Mouse (Mus musculus) embryonic facial prominence, embryonic 11.5 days (tissue): ENCODE data around the gene Mrpl48. TPM values are rescaled to one million over a fixed set of nuclear protein-coding genes. Genes with fewer than 3 reads are reported as not detected.

ENCODE experiments used
- ATAC-seq: fragments of 200-750 bp; cut with Nextera tagmentation; replicated peaks from 2 replicates; pipeline ENCODE4 v1.8.0; 2017; ENCODE audit warnings: low read depth; ENCODE audit not compliant: insufficient number of reproducible peaks, low FRiP score, low TSS enrichment
- DNase-seq: peaks from one replicate; pipeline ENCODE4 v3.0.0-alpha.2; 2015; ENCODE audit warnings: low spot score
- H3K27ac ChIP-seq: fragments of 300-500 bp; sonication (generic); replicated peaks from 2 replicates; pipeline ENCODE4 v1.5.1; 2014; ENCODE audit warnings: mild to moderate bottlenecking, low read depth, low read length, control low read depth
- H3K27me3 ChIP-seq: fragments of 300-500 bp; sonication (generic); 2 replicates; pipeline ENCODE4 v1.6.1; 2014; ENCODE audit warnings: mild to moderate bottlenecking, low read length, moderate library complexity, mixed read lengths; ENCODE audit not compliant: control insufficient read depth, insufficient read depth
- H3K36me3 ChIP-seq: fragments of 300-500 bp; sonication (generic); replicated peaks from 2 replicates; pipeline ENCODE4 v1.6.1; 2014; ENCODE audit warnings: low read depth, mild to moderate bottlenecking, low read length, moderate library complexity, mixed read lengths; ENCODE audit not compliant: control insufficient read depth, insufficient read depth
- H3K4me1 ChIP-seq: fragments of 300-500 bp; sonication (generic); 2 replicates; pipeline ENCODE4 v1.6.1; 2014; ENCODE audit warnings: low read length, mixed read lengths; ENCODE audit not compliant: control insufficient read depth, insufficient read depth
- H3K4me2 ChIP-seq: fragments of 300-500 bp; sonication (generic); 2 replicates; pipeline ENCODE4 v1.6.1; 2014; ENCODE audit warnings: low read depth, mild to moderate bottlenecking, control low read depth, low read length, moderate library complexity
- H3K4me3 ChIP-seq: fragments of 300-500 bp; sonication (generic); 2 replicates; pipeline ENCODE4 v1.5.1; 2014; ENCODE audit warnings: low read depth, low read length, control low read depth
- H3K9ac ChIP-seq: fragments of 300-500 bp; sonication (generic); replicated peaks from 2 replicates; pipeline ENCODE4 v1.6.1; 2014; ENCODE audit warnings: mild to moderate bottlenecking, control low read depth, low read length
- H3K9me3 ChIP-seq: fragments of 300-500 bp; sonication (generic); replicated peaks from 2 replicates; pipeline ENCODE4 v1.6.1; 2016; ENCODE audit warnings: mild to moderate bottlenecking, low read length, inconsistent platforms, mixed read lengths; ENCODE audit not compliant: control insufficient read depth
- WGBS: fragments of 180-500 bp; shearing (Covaris S2); extraction: QIAGEN DNeasy Blood & Tissue Kit; methylation state at CpG from one replicate; pipeline ENCODE4 v1.1.7; 2014; 5-methylcytosine and 5-hydroxymethylcytosine counted together
- polyA plus RNA-seq: library from polyadenylated mRNA; unstranded; fragments of >200 nt; fragmentation: Nextera tagmentation; extraction: Ambion mirVana; gene quantifications from 2 replicates; pipeline ENCODE4 v1.2.1, GENCODE M21; 2014

The Mrpl48 gene
- polyA plus RNA-seq, 1 experiment from 2014 or later, result 66.7 TPM

- Histone ChIP-seq H3K27ac (no peak overlapping the region), H3K9me3 (no peaks in the 10 kb centered on the region), H3K4me3 (no peak overlapping the region), H3K4me2 (no peak overlapping the region), H3K27me3 (no peaks in the 10 kb centered on the region), H3K36me3 (no peaks in the 10 kb centered on the region), H3K4me1 (no peaks in the 10 kb centered on the region), H3K9ac (no peak overlapping the region)
- DNase-seq, result peak; percentile 79
- WGBS, result 38% methylated on average over 3 of the region's 3 CpGs
- no peak for ATAC-seq
These were observed 37.0 kb upstream of the Mrpl48 start for GRCm38 (mm10) chr7:100645147-100645546.

DNA sequence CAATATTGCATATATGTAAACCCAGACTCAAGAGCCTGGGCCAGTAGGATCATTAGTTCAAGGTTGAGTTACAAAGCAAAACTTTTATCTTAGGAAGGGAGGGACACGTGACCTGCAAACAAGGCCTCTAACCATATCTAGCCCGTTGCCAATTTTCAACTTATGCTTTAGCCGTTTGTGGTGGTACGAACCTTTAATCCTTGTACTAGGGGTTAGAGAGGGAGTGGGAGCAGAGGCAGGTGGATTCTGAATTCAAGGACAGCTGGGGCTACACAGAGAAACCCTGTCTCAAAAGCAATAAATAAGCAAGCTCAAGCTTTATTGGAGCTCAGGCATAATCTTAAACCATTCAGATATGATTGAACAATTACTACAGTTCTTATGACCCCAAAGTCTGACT, 34.3 kb upstream of the Mrpl48 start:
- no peak overlapping the region for H3K4me2 ChIP-seq
- no peak overlapping the region for H3K4me3 ChIP-seq
- no peaks in the 10 kb centered on the region for H3K9me3 ChIP-seq
- no peak for ATAC-seq
- H3K27me3 ChIP-seq, result no peaks in the 10 kb centered on the region
- DNase-seq, result no peak
- WGBS, result 94% methylated on average over 4 of the region's 4 CpGs
- H3K4me1 ChIP-seq, result no peaks in the 10 kb centered on the region
- H3K27ac ChIP-seq, result no peak overlapping the region
- no peaks in the 10 kb centered on the region for H3K36me3 ChIP-seq
- H3K9ac ChIP-seq, result no peak overlapping the region

DNA sequence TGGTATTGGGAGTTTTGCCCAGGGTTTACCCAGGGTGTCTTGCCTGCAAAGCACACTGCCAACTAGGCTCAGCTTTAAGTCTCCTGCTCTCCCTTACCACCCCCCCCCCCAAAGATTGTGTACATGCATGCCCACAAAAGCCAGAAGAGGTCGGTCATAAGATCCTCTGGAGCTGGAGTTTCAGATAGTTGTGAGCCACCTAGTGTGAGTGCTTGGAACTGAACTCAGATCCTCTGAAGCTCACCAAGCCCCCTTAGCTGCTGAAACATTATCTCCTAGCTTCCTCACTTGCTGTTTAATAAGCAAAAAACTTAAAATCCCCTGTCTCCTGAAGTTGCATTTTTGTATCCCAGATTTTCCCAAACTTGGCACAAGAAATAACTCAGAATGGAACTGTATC, 29.6 kb upstream of the Mrpl48 start:
- Histone ChIP-seq H3K4me3 (no peak overlapping the region), H3K9me3 (no peaks in the 10 kb centered on the region), H3K4me1 (no peaks in the 10 kb centered on the region), H3K4me2 (no peak overlapping the region), H3K27me3 (no peaks in the 10 kb centered on the region), H3K27ac (no peak overlapping the region), H3K9ac (no peak overlapping the region), H3K36me3 (no peaks in the 10 kb centered on the region; the same call in 1 of the 2 replicates)
- ATAC-seq (no peak), DNase-seq (peak; percentile 65)
- WGBS, result 13% methylated on average over 1 of the region's 1 CpGs

DNA sequence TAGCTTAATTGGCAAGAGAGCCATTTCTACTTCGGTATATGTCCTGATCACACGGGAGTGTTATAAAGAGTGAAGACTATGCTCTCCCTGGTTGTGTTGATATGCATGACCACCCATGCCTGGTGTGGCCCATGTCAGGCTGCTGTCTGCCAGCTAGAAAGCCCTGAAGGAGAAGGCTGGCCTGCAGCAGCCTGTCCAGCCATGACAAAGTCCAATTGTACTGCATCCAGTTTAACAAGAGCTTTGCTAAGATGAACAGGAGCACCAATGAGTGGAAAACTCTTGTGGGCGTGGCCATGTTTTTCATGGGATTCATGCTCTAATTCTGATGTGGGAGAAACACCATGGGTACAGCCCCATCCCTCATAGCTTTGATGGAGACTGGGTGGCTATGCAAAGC, 16.4 kb upstream of the Mrpl48 start:
- Histone ChIP-seq H3K36me3 (no peaks in the 10 kb centered on the region), H3K4me3 (no peak overlapping the region), H3K27ac (no peak overlapping the region), H3K9ac (no peak overlapping the region), H3K4me2 (no peak overlapping the region), H3K9me3 (no peaks in the 10 kb centered on the region), H3K4me1 (no peaks in the 10 kb centered on the region), H3K27me3 (no peaks in the 10 kb centered on the region)
- ATAC-seq (no peak), DNase-seq (no peak)
- 77% methylated on average over 3 of the region's 3 CpGs for WGBS

- 77% methylated on average over 2 of the region's 2 CpGs for whole genome bisulfite sequencing
- no peaks in the 10 kb centered on the region for H3K36me3 ChIP-seq
- H3K4me2 ChIP-seq, result no peak overlapping the region
- H3K27ac ChIP-seq, result no peak overlapping the region
- no peaks in the 10 kb centered on the region for H3K9me3 ChIP-seq
- H3K27me3 ChIP-seq, result no peaks in the 10 kb centered on the region
- ATAC-seq (no peak), DNase-seq (no peak)
- no peak overlapping the region for H3K9ac ChIP-seq
- H3K4me3 ChIP-seq, result no peak overlapping the region
- H3K4me1 ChIP-seq, result no peaks in the 10 kb centered on the region
These were observed 14.2 kb upstream of the Mrpl48 start for GRCm38 (mm10) chr7:100622277-100622676.

- H3K4me3 ChIP-seq, result no peak overlapping the region
- DNase-seq, result no peak
- 96% methylated on average over 4 of the region's 4 CpGs for WGBS
- no peak for ATAC-seq
- no peaks in the 10 kb centered on the region for H3K9me3 ChIP-seq
- H3K9ac ChIP-seq, result no peak overlapping the region
- H3K27ac ChIP-seq, result no peak overlapping the region
- H3K27me3 ChIP-seq, result no peaks in the 10 kb centered on the region
- no peak overlapping the region for H3K4me2 ChIP-seq
- no peaks in the 10 kb centered on the region for H3K36me3 ChIP-seq
- H3K4me1 ChIP-seq, result no peaks in the 10 kb centered on the region
These were observed 8.2 kb upstream of the Mrpl48 start for GRCm38 (mm10) chr7:100616121-100616857.

DNA sequence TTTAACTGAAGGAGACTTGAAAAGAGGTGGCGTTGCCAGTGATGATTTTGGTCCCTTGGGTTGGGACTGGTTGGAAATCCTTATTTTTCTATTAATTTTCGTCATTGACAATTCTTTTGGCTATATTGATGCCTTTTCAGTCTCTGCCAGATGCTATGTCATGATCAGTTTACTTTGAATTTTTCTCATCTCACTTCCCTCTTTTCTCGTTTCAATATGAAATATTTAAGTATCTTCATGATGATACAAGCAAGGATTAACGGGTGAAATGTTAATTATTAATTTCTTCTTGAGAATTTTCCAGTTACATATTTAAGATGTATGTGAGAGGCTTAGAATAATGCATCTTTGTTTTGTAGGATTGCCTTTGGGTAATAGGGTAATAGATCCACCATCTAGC, 809 bp upstream of the Mrpl48 start:
- ATAC-seq, result no peak
- Histone ChIP-seq H3K27me3 (no peaks in the 10 kb centered on the region), H3K4me2 (peak overlapping the region; percentile 77), H3K9me3 (no peaks in the 10 kb centered on the region), H3K36me3 (no peaks in the 10 kb centered on the region), H3K27ac (no peak overlapping the region; the same call in 1 of the 2 replicates), H3K4me1 (no peaks in the 10 kb centered on the region), H3K4me3 (peak overlapping the region; percentile 95), H3K9ac (peak overlapping the region; percentile 99)
- no peak for DNase-seq
- 31% methylated on average over 4 of the region's 4 CpGs for WGBS

DNA sequence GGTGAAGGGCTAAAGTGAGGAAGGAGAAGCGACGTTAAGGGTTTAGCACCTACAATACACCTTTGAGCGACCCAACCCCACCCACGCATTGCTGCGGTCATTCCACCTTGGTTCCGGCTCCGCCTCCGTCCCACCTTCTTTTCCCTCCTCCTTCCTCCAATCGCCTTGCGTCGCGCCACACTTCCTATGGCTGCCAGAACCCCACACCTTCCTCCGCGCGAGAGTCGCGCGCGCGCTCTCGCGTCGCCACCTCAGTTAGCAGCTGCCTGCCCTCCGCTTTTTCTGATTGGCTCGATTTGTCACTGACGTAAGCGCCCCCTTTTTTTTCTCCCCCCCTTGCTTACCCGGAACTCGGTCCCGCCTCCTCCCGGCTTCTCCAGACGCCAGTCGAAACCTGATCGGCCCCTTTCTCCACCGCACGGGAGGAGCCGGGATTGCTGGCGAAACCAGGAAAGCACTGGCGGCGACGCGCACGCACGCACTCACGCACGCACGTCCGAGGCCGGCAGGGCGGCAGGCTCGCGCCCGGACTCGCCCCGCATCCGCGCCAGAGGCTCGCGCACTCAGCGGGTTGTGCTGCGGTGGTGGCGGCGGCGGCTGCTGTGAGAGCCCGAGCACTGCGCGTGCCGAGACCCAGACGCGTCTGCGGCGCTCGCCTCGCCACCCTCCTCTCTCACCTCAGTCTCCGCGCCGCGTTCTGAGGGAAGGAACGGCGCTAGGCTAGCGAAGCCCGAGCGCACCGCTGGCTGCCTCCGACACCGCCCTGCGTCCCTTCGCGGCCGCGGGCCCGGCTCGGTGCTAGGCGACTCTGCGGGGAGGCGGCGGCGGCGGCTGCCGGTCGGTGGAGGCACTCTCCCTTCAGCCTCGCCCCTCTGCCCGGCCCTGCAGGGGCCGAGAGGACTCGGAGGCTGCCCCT, 629 bp downstream of the Mrpl48 start, which contains the start of gene Rab6a:
Gene Rab6a, plus strand, starts transcription at position 197 of the 916 bp plus-strand sequence.
- Histone ChIP-seq H3K27ac (peak within 1 kb of the TSS; percentile 96), H3K9me3 (no peaks in the 10 kb centered on the region), H3K4me2 (peak within 1 kb of the TSS; percentile 77), H3K4me3 (peak within 1 kb of the TSS; percentile 95), H3K9ac (peak within 1 kb of the TSS; percentile 99), H3K4me1 (no peaks in the 10 kb centered on the region), H3K27me3 (no peaks in the 10 kb centered on the region), H3K36me3 (no peaks in the 10 kb centered on the region)
- WGBS, result under 1% methylated on average over 104 of the region's 105 CpGs
- DNase-seq, result peak; percentile 99
- peak; percentile 97 for ATAC-seq
